Mouse (Mus musculus): ENCODE measurements around the gene Rasa3. TPM values are rescaled to one million over a fixed set of nuclear protein-coding genes. Genes with fewer than 3 reads are reported as not detected.

The Rasa3 gene
- total RNA-seq, 1 experiment from 2014 or later, result 443 TPM

DNA sequence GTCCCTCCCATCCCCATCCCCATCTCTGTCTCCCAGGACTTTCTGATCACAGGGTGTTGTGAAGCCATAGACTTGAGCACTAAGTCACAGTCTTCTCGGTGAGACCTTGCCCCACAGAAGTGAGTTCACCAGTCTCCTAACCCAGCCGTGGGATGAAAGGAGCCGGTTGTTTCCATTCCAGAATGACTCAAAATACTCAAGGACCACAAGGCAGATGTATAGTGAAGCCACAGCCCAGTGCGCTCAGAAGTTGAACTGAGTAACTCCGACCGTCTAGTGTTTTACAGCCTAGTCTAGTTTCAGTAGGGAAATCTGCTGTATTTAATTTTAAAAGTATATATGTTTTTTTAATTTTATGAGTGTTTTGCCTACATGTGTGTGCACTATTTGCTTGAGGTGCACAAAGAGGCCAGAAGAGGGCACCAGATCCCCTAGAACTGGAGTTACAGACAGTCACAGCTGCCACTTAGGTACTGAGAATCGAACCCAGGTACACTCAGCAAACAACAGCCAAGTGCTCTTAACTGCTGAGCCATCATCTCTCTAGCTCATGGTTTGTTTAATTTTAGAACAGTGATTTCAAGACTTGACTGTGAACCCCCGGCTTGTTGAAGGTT, 9.8 kb upstream of the Rasa3 start:
- no peak for ATAC-seq (ENCODE audit: extremely low read depth, insufficient number of reproducible peaks, low FRiP score, poor library complexity, severe bottlenecking)

DNA sequence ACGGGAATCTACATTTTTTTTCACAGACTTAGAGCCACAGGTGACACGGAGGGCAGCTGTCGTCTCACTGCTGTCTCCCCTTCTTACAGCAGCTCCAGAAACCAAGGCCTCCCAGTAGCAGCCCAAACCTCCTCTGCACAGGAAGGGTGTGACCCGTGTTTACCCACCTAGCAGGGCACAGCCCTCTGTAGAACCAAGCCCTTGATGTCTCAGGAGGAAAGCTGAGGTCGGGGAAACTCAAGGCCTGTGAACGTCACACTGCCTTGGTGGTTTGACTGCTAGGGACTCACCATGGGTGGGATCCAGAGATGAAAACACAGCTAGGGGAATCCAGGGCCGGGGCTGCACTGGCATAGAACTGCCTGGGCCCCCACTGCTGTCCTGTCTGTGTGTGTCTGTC, 9.0 kb upstream of the Rasa3 start:
- peak; percentile 75 for ATAC-seq (ENCODE audit: extremely low read depth, insufficient number of reproducible peaks, low FRiP score, poor library complexity, severe bottlenecking)

DNA sequence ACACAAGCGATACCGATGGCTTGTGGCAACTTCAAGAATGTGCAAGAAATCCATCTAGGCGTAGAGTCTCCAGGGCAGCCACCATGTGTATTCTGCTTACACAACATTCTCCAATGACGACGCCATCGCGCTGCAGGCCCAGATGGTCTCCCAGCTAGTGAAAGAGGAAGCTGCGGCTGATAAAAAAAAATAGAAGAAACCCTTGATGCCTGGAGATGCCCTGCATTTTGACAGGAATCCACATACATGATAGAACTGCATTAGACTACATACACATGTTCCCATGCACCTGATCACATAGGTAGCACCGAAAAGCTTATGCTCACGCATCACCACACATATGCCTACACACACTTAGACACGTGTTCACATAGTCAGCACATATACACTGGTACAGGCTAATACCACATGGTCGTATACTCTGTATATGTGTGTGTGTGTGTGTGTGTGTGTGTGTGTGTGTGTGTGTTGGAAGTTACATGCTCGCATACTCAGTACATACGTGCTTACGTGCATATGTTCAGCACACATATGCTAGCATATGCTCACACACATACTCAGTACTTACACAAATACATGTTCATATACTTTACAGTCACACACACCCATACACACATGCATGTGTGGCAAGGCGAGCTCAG, 8.4 kb upstream of the Rasa3 start:
- peak; percentile 72 for ATAC-seq (ENCODE audit: extremely low read depth, insufficient number of reproducible peaks, low FRiP score, poor library complexity, severe bottlenecking)

DNA sequence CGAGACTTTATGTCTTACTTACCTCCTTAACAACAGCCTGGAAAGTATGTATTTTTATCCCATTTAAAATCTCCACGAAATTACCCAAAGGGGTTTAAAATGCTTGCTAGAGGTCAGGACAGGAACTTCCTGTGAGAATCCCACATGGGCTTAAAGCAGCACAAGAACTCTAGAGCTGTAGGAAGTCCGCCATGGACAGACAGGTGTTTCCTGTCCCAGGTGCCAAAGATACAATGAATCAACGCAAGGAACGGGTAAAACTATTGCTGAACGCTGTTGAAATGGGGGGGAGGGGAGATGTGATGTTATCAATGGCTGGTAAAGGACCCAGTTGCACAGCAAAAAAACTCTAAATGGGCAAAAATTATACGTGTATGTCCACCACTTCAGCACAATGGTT, 6.7 kb upstream of the Rasa3 start:
- no peak for ATAC-seq (ENCODE audit: extremely low read depth, insufficient number of reproducible peaks, low FRiP score, poor library complexity, severe bottlenecking)

DNA sequence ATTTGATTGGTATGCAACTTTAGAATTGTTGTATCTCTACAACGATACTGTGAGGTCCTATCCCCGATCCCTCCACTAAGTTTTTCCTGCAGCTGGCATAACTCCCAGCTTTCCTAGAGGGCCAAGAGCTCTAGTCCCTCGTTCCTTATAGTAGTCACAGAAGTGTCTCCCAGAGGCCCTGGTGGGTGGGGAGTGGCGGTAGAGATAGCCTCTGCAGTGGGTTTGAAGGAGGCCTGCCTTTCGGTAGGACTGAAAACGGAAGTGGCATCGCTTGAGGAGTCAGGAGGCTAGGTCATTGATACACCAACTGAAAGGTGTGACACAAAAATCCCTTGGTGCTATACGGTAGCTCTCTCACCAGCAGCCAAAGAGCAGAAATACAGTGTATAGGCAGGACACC, 779 bp upstream of the Rasa3 start:
- ATAC-seq (ENCODE audit: extremely low read depth, insufficient number of reproducible peaks, low FRiP score, poor library complexity, severe bottlenecking), result peak; percentile 17; the same call in 1 of the 2 replicates

DNA sequence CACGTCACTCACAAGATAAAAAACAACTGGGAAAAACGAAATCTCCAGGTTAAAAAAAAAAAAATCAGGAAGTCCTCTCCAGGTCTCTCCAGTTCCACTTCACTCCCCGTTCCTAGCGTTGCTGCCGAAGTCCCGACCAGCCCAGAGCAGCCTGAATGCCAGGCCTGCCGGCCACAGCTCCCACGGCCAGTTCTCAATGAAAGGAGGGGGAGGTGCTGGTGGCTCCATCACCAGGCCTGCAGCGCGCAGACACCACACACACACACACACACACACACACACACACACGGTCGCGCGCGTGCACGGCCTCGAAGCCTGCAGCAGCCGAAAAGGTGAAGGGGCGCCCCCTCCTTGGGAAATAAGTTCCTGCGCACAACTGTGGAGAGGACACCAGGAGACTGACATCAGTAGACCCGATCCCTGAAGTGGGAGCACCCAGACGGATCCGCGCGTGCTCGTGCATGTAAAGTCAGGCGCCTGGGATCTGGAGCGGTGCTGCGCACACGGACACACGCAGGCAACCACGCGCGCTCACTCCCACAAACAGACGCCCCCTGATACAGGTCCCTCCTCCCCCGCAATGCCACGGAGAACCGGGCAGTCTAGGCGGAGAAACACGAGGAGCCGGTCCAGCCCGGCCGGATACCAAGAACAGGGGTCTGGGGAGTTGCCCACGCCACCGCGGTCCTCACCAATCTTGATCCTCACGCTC, 546 bp downstream of the Rasa3 start:
- ATAC-seq (ENCODE audit: extremely low read depth, insufficient number of reproducible peaks, low FRiP score, poor library complexity, severe bottlenecking), result peak; percentile 20; the same call in 1 of the 2 replicates

DNA sequence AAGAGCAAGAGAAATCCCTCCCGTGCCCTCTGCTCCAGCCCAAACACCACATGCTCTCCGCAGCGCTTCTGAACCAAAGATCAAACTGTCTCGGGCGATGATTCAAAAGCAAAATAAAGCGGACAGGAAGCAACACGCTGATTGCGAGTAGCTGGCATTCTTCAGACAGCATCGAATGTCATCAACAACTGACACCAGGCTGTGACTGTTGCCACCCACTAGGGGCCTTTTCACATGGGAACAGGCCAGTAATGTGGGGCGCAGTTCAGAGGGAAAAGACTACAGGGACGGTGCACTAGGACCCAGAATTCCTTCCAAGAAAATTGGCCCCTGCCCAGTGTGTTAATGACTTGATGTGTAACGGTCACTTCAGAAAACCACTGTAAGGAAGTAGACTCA, 1.1 kb downstream of the Rasa3 start:
- peak; percentile 4; the same call in 1 of the 2 replicates for ATAC-seq (ENCODE audit: extremely low read depth, insufficient number of reproducible peaks, low FRiP score, poor library complexity, severe bottlenecking)

DNA sequence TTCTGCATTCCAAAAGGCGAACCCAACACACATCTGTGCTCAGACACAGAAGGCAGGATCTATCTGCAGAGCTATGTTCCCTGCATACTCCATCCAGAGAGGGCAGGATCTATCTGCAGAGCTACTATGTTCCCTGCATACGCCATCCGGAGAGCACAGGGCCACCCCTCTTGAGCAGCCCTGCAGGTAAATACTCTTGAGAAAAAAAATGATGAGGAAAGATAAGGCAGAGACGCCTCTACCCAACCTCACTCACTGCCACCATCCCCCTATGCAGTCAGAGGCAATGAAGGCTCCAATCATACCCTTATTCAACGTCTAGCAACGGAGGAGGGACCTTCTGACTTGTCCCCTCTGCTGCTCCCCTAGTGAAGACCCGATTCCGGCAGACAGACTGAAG, 1.9 kb downstream of the Rasa3 start:
- ATAC-seq (ENCODE audit: extremely low read depth, insufficient number of reproducible peaks, low FRiP score, poor library complexity, severe bottlenecking), result no peak

DNA sequence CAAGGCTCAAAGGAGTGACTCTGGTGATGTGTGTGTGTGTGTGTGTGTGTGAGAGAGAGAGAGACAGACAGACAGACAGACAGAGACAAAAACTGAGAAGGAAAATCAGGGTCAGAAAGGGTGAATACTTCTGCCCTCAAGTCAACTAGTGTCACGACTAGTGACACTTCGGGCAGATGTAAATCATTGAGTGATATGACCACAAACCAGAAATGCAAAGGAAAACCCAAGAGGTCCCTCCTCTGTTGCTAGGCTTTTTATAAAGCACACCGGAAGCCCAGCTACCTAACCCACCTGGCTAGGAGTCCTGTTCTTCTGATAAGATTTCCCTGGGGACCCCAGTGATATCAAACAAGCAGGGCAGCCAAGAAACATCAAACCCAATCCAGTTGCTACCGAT, 2.3 kb downstream of the Rasa3 start:
- no peak for ATAC-seq (ENCODE audit: extremely low read depth, insufficient number of reproducible peaks, low FRiP score, poor library complexity, severe bottlenecking)

DNA sequence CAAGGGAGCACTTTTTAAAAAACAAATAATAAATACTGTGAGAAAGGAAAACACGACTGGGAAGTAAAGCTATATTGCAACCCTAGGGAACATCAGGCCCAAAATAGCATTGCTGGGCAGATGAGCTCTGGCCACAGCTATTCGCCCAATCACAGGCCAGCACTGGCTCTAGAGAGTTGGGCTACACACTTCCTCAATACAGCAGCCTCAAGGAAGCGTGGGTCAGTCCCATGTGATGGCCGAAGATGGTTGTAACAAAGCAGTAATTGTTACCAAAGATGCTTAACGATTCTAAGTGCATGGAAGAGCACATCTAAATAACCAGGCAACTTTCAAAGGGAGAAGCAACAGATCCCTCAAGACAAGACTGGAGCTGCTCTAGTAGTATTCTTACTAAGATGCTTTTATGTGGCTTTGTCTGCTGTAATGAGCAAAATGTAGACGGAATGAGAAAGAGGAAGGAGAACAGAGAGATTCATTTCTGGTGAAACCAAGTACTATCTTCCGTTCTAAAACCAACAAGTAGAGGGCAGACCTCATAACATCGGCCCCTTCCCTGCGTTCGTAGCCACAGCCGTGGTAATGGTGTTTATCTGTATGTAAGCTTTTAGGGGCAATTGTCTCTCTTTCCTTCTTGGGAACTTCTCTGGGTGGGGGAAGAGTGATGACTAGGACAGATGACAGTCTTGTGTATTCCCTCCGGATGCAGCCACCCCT, 3.0 kb downstream of the Rasa3 start:
- peak; percentile 25 for ATAC-seq (ENCODE audit: extremely low read depth, insufficient number of reproducible peaks, low FRiP score, poor library complexity, severe bottlenecking)

DNA sequence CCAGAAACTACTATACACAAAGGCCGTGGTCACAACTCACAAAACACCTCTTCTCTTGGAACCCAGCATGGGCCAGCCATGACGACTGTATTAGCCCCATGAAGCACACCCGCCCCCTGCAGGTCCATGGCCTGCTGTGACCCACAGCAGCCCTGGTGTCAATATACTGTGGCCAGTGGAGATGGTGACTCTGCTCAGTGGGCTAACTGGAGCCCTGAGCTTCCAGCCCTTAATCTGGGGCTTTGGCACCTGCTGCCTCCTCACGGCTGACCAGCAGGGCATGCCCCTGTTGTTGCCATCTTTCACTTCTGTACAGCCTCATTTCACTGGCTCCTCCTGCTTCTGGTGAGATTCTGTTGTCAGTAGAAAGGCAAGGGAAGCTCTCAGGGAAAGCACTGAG, 4.2 kb downstream of the Rasa3 start:
- no peak for ATAC-seq (ENCODE audit: extremely low read depth, insufficient number of reproducible peaks, low FRiP score, poor library complexity, severe bottlenecking)

DNA sequence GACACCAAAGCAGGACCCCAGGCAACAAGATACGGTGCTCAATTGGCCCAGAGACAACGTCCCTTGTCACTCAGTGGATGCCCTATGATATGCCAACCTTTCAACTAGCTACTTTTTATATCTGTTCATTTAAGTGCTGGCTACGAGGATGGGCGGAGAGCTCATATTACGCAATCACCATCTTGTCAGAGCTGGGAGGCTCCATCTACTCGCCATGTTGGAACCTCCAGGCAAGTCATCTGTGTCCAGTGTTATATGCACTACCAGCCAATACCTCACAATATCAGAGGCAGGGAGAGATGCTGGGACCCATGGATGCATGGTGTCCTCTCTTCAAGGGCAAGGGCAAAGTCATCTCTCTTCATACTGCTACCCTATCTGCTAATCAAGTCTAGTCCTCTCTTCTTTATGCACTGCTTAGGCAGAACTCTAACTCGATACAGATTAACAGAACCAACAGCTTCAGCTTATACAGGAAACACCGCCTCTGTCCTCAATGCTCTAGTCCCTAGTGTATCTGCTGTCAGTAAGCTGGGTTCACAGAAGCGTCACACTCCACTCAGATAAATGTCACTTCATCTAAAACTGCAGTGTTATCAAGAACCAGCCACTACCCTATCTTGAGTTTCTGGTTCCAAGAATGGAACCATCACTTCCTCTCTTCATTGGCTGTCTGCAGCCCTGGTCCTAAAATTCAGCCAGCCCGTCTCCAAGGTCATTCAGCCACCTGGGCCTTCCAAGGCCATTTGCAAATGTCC, 6.0 kb downstream of the Rasa3 start:
- peak; percentile 26; the same call in 1 of the 2 replicates for ATAC-seq (ENCODE audit: extremely low read depth, insufficient number of reproducible peaks, low FRiP score, poor library complexity, severe bottlenecking)

DNA sequence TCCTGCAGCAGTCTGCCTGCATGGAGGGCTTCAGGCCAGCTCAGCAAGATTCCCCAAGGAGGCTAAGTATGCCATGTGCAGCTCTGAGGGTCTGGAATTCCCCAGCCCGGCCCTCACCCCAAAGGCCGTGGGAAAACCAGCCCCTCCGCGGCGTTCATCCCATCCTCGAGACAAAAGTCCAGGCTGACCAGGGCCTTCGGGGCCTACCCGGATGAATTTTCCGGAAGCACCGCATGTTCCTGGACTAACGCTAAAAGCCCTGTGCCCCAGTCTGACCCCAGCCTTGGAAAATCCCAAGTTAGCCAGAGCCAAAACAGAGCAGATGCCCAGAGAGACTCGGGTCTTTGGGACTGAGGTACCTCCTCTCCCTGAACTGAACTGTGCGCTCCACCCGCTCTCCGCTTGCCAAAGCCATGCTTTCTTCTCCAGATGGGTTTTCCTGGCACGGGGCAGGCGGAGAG, 7.4 kb downstream of the Rasa3 start:
- ATAC-seq (ENCODE audit: extremely low read depth, insufficient number of reproducible peaks, low FRiP score, poor library complexity, severe bottlenecking), result no peak

DNA sequence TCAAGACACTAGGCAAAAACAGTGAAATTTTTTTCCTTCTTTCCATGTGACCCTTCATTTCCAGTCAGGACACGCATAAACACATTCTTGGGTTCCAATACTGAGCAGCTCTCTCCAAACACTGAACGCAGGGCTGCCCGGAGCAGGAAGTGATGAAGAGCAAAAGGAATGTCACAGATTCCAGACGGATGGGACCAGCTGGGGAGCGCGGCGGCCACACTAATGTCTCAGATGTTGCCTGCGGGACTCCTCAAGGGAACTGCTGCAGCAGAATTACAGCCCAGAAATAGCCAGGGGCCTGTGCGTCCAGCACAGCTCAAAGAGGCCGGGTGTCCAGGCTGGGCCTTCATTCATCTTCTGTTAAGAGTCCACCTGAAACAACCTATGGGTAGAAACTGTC, 9.0 kb downstream of the Rasa3 start:
- ATAC-seq (ENCODE audit: extremely low read depth, insufficient number of reproducible peaks, low FRiP score, poor library complexity, severe bottlenecking), result no peak

DNA sequence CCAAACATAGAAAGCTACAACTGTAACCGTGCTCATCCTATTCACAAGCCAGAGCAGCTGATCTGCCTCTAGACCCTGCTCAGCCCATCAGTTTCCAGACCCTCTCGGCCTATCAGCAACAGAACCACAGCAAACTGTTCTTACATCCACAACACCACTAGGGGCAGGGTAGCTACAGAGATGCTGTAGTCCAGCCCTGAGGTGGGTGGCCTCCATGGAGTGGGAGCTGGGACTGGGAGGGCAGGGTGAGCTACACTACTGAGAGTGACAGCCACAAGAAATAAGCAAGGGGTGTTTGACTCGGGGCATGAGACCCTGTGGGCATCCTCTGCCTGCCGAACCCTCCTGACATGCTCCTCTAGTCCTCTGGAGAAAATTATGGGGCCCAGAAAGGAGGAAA, 9.5 kb downstream of the Rasa3 start:
- ATAC-seq (ENCODE audit: extremely low read depth, insufficient number of reproducible peaks, low FRiP score, poor library complexity, severe bottlenecking), result no peak

DNA sequence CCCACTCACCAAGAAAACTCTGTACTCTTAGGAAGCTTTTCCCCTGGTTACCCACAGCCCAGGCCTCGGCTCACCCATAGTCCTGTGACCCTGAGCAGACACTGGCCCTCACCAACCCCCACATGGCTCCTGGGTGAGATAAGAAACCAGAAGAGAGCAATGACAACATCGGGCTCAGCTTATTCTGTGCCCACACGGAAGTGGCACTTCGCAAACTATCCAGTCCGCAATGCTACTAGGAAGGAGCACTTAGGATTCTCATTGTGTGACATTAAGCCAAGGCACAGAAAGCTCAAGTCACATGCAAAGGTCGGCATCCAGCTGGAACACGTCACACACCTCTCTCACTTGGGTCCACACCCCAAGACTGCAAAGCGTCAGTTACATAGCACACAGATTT, 11.5 kb downstream of the Rasa3 start:
- no peak for ATAC-seq (ENCODE audit: extremely low read depth, insufficient number of reproducible peaks, low FRiP score, poor library complexity, severe bottlenecking)

DNA sequence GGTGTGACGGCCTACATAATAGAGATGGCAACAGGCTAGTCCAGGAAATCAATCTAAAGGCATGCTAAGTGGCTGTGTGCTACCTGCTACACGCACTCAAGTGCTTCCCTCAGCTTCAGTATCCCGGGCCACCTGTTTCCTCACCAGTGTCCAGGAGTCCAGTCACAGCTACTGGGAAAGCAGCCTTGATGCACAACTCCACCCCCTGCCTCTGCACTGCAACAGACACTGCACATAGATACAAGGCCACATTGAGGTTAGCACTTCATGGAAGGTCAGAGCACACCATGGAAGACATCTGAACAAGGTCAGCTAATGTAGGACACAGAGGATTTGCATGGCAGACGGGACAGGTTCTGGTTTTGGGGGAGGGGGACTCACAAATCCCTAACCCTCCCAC, 11.9 kb downstream of the Rasa3 start:
- ATAC-seq (ENCODE audit: extremely low read depth, insufficient number of reproducible peaks, low FRiP score, poor library complexity, severe bottlenecking), result no peak

DNA sequence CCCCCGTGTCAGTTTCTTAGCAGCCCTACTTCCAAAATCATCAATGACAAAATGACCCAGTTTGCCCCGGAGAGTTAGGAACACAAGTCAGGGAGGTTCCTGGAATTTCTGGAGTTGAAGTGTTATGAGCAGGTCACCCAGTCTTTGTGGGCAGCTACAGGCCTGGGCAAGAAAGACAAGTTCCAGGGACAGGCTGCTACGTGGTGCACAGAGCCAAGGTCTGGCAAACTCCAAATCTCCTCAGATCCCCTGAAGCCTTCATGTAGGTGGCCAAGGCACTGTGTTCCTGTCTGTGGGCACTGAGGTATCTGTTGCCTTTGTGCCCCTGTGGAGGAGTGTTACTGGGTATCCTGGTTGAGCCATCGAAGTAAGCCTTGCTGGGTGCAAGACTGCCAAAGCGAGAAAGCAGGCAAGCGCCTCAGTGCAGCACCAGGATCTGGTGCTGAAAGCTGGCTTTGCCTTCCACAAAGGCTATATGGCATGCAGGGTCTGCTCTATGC, 12.6 kb downstream of the Rasa3 start:
- ATAC-seq (ENCODE audit: extremely low read depth, insufficient number of reproducible peaks, low FRiP score, poor library complexity, severe bottlenecking), result no peak

DNA sequence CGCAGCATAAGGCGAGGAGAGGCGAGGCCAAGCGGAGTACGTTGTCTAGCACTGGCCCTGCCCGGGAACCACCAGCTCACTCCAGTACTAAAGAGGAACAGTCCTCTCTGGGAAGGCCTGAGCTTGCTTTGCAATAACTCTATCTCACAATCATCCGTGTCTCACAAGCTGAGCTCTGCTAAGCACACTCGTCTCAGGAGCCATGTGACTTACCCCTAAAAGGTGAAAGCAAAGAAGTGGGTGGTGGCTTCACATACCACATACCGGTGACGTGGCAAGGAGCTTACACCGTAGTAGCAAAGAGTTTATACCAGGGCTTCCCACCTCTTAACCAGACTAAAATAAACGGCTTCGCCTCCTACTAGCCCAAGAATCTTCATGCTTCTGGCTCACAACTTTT, 17.1 kb downstream of the Rasa3 start:
- peak; percentile 58 for ATAC-seq (ENCODE audit: extremely low read depth, insufficient number of reproducible peaks, low FRiP score, poor library complexity, severe bottlenecking)

Data from neutrophil, adult 5-6 weeks (primary cell).